Mouse (Mus musculus) ES-E14 (cell line): ENCODE results near the gene Utrn.

Experiments used
- CHD2 ChIP-seq: IDR thresholded peaks from 2 replicates; pipeline ENCODE4 v1.6.1; 2014; ENCODE audit warnings: mild to moderate bottlenecking, low read depth, low read length, inconsistent platforms
- HCFC1 ChIP-seq: IDR thresholded peaks from 2 replicates; pipeline ENCODE4 v1.6.1; 2012; ENCODE audit warnings: low read length, inconsistent platforms, borderline replicate concordance; ENCODE audit not compliant: insufficient read depth
- MAFK ChIP-seq: IDR thresholded peaks from 2 replicates; pipeline ENCODE4 v1.6.1; 2014; ENCODE audit warnings: mild to moderate bottlenecking, low read depth, low read length, inconsistent platforms; ENCODE audit not compliant: insufficient read depth
- ZC3H11A ChIP-seq: IDR thresholded peaks from 2 replicates; pipeline ENCODE4 v1.6.1; 2012; ENCODE audit warnings: low read depth, mild to moderate bottlenecking, inconsistent platforms, low read length, borderline replicate concordance
- ZNF384 ChIP-seq: IDR thresholded peaks from 2 replicates; pipeline ENCODE4 v1.6.1; 2012; ENCODE audit warnings: low read depth, low read length, inconsistent platforms

DNA sequence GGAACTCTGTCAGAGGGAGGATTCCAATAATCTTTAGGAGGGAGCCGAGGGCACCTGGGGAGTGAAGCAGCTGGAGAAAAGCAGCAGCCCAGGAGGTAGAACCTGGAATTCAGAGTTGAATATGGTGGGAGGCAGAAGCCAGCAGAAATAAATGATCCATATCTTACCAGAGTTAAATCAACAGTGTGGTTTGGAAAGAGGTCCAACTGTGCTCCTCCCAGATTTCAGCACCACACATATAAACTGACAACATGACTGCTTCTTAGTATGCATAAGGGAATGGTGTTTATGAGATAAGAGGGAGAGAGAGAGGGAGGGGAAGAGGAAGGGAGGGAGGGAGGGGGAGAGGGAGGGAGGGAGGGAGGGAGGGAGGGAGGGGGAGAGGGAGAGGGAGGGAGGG is 163.2 kb downstream of the Utrn start:
- TF ChIP-seq HCFC1 (no peak), CHD2 (no peak), ZNF384 (no peak), ZC3H11A (no peak), MAFK (no peak)
